Mouse (Mus musculus) adrenal gland, postnatal 4 days (tissue): Measurements from ENCODE around the gene Ctr9. TPM values are rescaled to one million over a fixed set of nuclear protein-coding genes. Genes with fewer than 3 reads are reported as not detected.

Experiments used
- DNase-seq, 2 experiments: peaks; one replicate each; pipeline ENCODE4 v3.0.0; 2021 to 2022; ENCODE audit warnings: low spot score in 2 of 2, mixed read lengths in 2 of 2
- total RNA-seq, 2 experiments: library from RNA; stranded (reverse); gene quantifications; 2 replicates each; pipeline ENCODE4 v1.2.3; 2021

Ctr9 gene
- total RNA-seq, 2 experiments from 2014 or later: 60.1 to 63.2 TPM

DNA sequence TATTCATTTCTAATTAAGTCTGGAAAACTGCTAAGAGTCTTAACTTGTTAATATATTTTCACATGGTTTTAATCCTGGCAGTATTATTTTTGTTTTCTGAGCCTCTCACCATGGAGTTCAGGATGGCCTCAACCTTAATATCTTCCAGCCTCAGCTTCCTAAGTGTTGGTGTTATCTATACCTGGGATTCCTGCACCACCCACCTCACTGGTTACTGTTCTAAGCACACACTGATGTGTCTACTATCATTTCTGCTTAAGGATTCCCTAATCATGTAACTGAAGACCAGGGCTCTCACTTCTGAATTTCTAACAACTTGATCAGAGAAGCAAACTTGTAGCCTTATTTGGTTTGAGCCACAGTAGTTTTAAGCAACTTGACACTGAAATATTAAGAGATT is 56.4 kb downstream of the Ctr9 start:
- no peak for DNase-seq

- no peak for DNase-seq
Measured at GRCm38 (mm10) chr7:111095169-111095568, 66.4 kb downstream of the Ctr9 start.

GRCm38 (mm10) chr7:111098196-111098595 is 69.4 kb downstream of the Ctr9 start:
- no peak for DNase-seq

Other genes with a start within 250 kb of the Ctr9 start
- 10 to 100 TPM; 52.1 to 56.5 TPM for gene Rnf141, start 184.5 kb upstream of the Ctr9 start, total RNA-seq
- 10 to 100 TPM; 24.1 to 33.6 TPM for gene Lyve1, start 165.7 kb upstream of the Ctr9 start, total RNA-seq
- gene Mrvi1, start 46.5 kb upstream of the Ctr9 start, total RNA-seq: 10 to 100 TPM; 15.4 to 17.6 TPM
- 1,000 to 10,000 TPM; 1,008 to 1,014 TPM for gene Eif4g2, start 54.1 kb downstream of the Ctr9 start, total RNA-seq